ENCODE assay signal across 9 mouse cellular contexts in genomic region chr10:67058297-67058696, GRCm38 (mm10). TPM values are rescaled to one million over a fixed set of nuclear protein-coding genes. Genes with fewer than 3 reads are reported as not detected.
A peak's percentile ranks its signal among the peaks of the same experiment; 100 is the strongest.
DNase-seq lines count a peak whose midpoint lies in the region; ATAC-seq lines count a peak whose summit lies in the region.
"Had no signal": no experiment of that assay in that cellular context is flagged by ENCODE, and none has a peak within 500 bp of the region (broad histone marks: within the 10 kb centered on the region; RNA-seq: fewer than 3 reads in every experiment).

No protein-coding gene starts in this region.

- peak overlapping the region; percentile 42 for H3K27ac ChIP-seq in hindbrain, embryonic 13.5 days
- H3K27ac ChIP-seq in hindbrain, embryonic 11.5 days (ENCODE audit: low read depth, low read length) = no peak overlapping the region
- H3K27ac ChIP-seq in heart, embryonic 15.5 days = peak overlapping the region; percentile 87
- H3K27ac ChIP-seq: embryonic facial prominence, embryonic 12.5 days had no signal

- no peak overlapping the region for H3K4me2 ChIP-seq in hindbrain, embryonic 13.5 days
- no peak overlapping the region for H3K4me2 ChIP-seq in hindbrain, embryonic 11.5 days (replicated peaks; ENCODE audit: low read depth, low read length)
- peak overlapping the region; percentile 21; the same call in 1 of the 2 replicates for H3K4me2 ChIP-seq in heart, embryonic 15.5 days
- H3K4me2 ChIP-seq: embryonic facial prominence, embryonic 12.5 days had no signal

- H3K4me1 ChIP-seq in hindbrain, embryonic 13.5 days (replicated peaks) = peaks cover 39% of the 10 kb centered on the region
- H3K4me1 ChIP-seq in hindbrain, embryonic 11.5 days (replicated peaks; ENCODE audit: control insufficient read depth, insufficient read depth, low read length) = peaks cover 6% of the 10 kb centered on the region
- H3K4me1 ChIP-seq in heart, embryonic 15.5 days (replicated peaks) = peaks cover 64% of the 10 kb centered on the region

- H3K27me3 ChIP-seq in hindbrain, embryonic 13.5 days = no peaks in the 10 kb centered on the region
- no peaks in the 10 kb centered on the region for H3K27me3 ChIP-seq in hindbrain, embryonic 11.5 days (ENCODE audit: control insufficient read depth, insufficient read depth, low read length)
- H3K27me3 ChIP-seq in heart, embryonic 15.5 days = no peaks in the 10 kb centered on the region
- H3K27me3 ChIP-seq: embryonic facial prominence, embryonic 12.5 days had no signal

- no peak overlapping the region for H3K9ac ChIP-seq in hindbrain, embryonic 13.5 days
- no peak overlapping the region for H3K9ac ChIP-seq in hindbrain, embryonic 11.5 days (ENCODE audit: low read depth, low read length)
- no peak overlapping the region for H3K9ac ChIP-seq in heart, embryonic 15.5 days
- H3K9ac ChIP-seq: embryonic facial prominence, embryonic 12.5 days had no signal

- H3K4me3 ChIP-seq in hindbrain, embryonic 13.5 days = no peak overlapping the region
- no peak overlapping the region for H3K4me3 ChIP-seq in hindbrain, embryonic 11.5 days (ENCODE audit: low read depth, low read length)
- H3K4me3 ChIP-seq in heart, embryonic 15.5 days = no peak overlapping the region
- H3K4me3 ChIP-seq: embryonic facial prominence, embryonic 12.5 days had no signal

- ATAC-seq in hindbrain, embryonic 13.5 days (ENCODE audit: low FRiP score) = 0 out of 2 replicates have a peak, but pooled peaks have one; percentile 19
- no peak for ATAC-seq in hindbrain, embryonic 11.5 days (ENCODE audit: low FRiP score)
- ATAC-seq in heart, embryonic 15.5 days (replicated peaks; ENCODE audit: insufficient number of reproducible peaks, insufficient read depth, low FRiP score, low read depth) = no peak
- ATAC-seq in CD4-positive, CD25-positive, alpha-beta regulatory T cell, adult 4 months = no peak

- DNase-seq in hindbrain, embryonic 11.5 days (ENCODE audit: low spot score) = no peak
- peak; percentile 25 for DNase-seq in 3134 (ENCODE audit: extremely low read depth, insufficient read length, low spot score)
- peak; percentile 90 for DNase-seq in cerebellum, adult 9-11 months
- peak; percentile 49 to 73 for DNase-seq in lung, postnatal 4 days
- no peak for DNase-seq in MN1 (ENCODE audit: low spot score)

- WGBS in hindbrain, embryonic 13.5 days = 72% methylated on average over 7 of the region's 7 CpGs
- 88% methylated on average over 7 of the region's 7 CpGs for WGBS in hindbrain, embryonic 11.5 days
- WGBS in heart, embryonic 15.5 days = 30% methylated on average over 7 of the region's 7 CpGs

- no peaks in the 10 kb centered on the region for H3K36me3 ChIP-seq in hindbrain, embryonic 13.5 days
- H3K36me3 ChIP-seq in hindbrain, embryonic 11.5 days (ENCODE audit: control insufficient read depth, insufficient read depth, low read length) = no peaks in the 10 kb centered on the region
- H3K36me3 ChIP-seq in heart, embryonic 15.5 days = no peaks in the 10 kb centered on the region
- H3K36me3 ChIP-seq: embryonic facial prominence, embryonic 12.5 days had no signal

- H3K9me3 ChIP-seq in hindbrain, embryonic 13.5 days = no peaks in the 10 kb centered on the region
- no peaks in the 10 kb centered on the region for H3K9me3 ChIP-seq in hindbrain, embryonic 11.5 days (ENCODE audit: control insufficient read depth, low read length)
- no peaks in the 10 kb centered on the region for H3K9me3 ChIP-seq in heart, embryonic 15.5 days (replicated peaks)
- H3K9me3 ChIP-seq: embryonic facial prominence, embryonic 12.5 days had no signal

RNA-seq across cellular contexts. Expression of gene Jmjd1c, which starts 37.6 kb away (rescaled TPM):
- 47.7 and 50.3 TPM in 2 replicates for polyA plus RNA-seq in hindbrain, embryonic 13.5 days (2015; fragmentation: Nextera tagmentation; extraction: Ambion mirVana)
- polyA plus RNA-seq in hindbrain, embryonic 11.5 days (2014; fragmentation: Nextera tagmentation; extraction: Ambion mirVana) = 55.0 and 63.8 TPM in 2 replicates
- polyA plus RNA-seq in heart, embryonic 15.5 days (2015; fragmentation: Nextera tagmentation; extraction: Ambion mirVana) = 33.3 and 33.5 TPM in 2 replicates
- polyA plus RNA-seq in CD4-positive, CD25-positive, alpha-beta regulatory T cell, adult 4 months (2017; shearing (Covaris generic)) = 10 to 100 TPM; 56.7 to 57.2 TPM

RNA-seq across cellular contexts. Expression of gene Reep3, which starts 38.4 kb away (rescaled TPM):
- 42.6 and 44.9 TPM in 2 replicates for polyA plus RNA-seq in hindbrain, embryonic 13.5 days (2015; fragmentation: Nextera tagmentation; extraction: Ambion mirVana)
- 46.4 and 53.8 TPM in 2 replicates for polyA plus RNA-seq in hindbrain, embryonic 11.5 days (2014; fragmentation: Nextera tagmentation; extraction: Ambion mirVana)
- 30.6 and 31.5 TPM in 2 replicates for polyA plus RNA-seq in heart, embryonic 15.5 days (2015; fragmentation: Nextera tagmentation; extraction: Ambion mirVana)
- 10 to 100 TPM; 13.8 to 17.3 TPM for polyA plus RNA-seq in CD4-positive, CD25-positive, alpha-beta regulatory T cell, adult 4 months (2017; shearing (Covaris generic))

Comparison
In these comparisons a context has a peak if more than half of its experiments do, and no peak if none do; other contexts are left out.
1. DNase-seq: peak in 3134 (single experiment), cerebellum, adult 9-11 months (single experiment) and lung, postnatal 4 days (2 of 2); none in hindbrain, embryonic 11.5 days (single experiment) and MN1 (single experiment).